8 mouse cellular contexts compared by ENCODE assay signal in the genomic region with DNA sequence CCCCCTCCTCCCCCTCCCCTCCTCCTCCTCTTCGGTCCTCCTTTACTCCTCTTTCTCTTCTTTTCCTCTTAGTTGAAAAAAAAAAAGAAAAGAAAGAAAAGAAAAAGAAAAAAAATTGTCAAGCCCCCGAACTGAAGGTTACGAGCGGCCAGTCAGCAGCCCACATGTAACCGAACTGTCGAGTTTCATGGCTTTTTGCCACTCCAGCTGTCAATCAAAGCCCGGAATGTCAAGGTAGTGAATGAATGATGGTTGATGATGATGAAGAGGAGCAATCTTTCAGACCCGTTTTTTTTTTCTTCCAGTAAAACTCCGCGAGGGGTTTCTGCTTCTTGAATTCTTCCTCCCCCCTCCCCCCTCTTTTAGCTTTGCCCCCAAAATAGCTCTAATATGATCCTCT. TPM values are rescaled to one million over a fixed set of nuclear protein-coding genes. Genes with fewer than 3 reads are reported as not detected.
DNase-seq lines count a peak whose midpoint lies in the region; ATAC-seq and TF ChIP-seq lines count a peak whose summit lies in the region.

No protein-coding gene starts in this region.

- ATAC-seq in forebrain, embryonic 11.5 days (replicated peaks; ENCODE audit: low FRiP score), result no peak
- no peak for ATAC-seq in kidney, embryonic 16.5 days (ENCODE audit: low FRiP score, low TSS enrichment)
- no peak for ATAC-seq in midbrain, embryonic 15.5 days (replicated peaks)

- H3K4me1 ChIP-seq in spleen, adult 2 months (ENCODE audit: control insufficient read depth, insufficient read depth, insufficient read length), result no peaks in the 10 kb centered on the region
- peaks cover 6% of the 10 kb centered on the region for H3K4me1 ChIP-seq in forebrain, embryonic 11.5 days (replicated peaks; ENCODE audit: control insufficient read depth, insufficient read depth, low read length)
- peaks cover 11% of the 10 kb centered on the region; the same call in 1 of the 2 replicates for H3K4me1 ChIP-seq in kidney, embryonic 16.5 days (ENCODE audit: insufficient read depth, low read length)
- H3K4me1 ChIP-seq in midbrain, embryonic 15.5 days, result peaks cover 43% of the 10 kb centered on the region

- H3K36me3 ChIP-seq in spleen, adult 2 months (ENCODE audit: control insufficient read depth, insufficient read depth, low read length), result no peaks in the 10 kb centered on the region
- no peaks in the 10 kb centered on the region for H3K36me3 ChIP-seq in forebrain, embryonic 11.5 days (ENCODE audit: control insufficient read depth, insufficient read depth, low read length)
- H3K36me3 ChIP-seq in kidney, embryonic 16.5 days (ENCODE audit: insufficient read depth, low read length), result no peaks in the 10 kb centered on the region
- no peaks in the 10 kb centered on the region for H3K36me3 ChIP-seq in midbrain, embryonic 15.5 days (replicated peaks)

- H3K4me2 ChIP-seq in forebrain, embryonic 11.5 days (ENCODE audit: low read depth, low read length, severe bottlenecking), result peak overlapping the region; percentile 82
- peak overlapping the region; percentile 78 for H3K4me2 ChIP-seq in kidney, embryonic 16.5 days (replicated peaks; ENCODE audit: low read depth, low read length)
- H3K4me2 ChIP-seq in midbrain, embryonic 15.5 days, result peak overlapping the region; percentile 82

- no peaks in the 10 kb centered on the region for H3K9me3 ChIP-seq in forebrain, embryonic 11.5 days (ENCODE audit: control insufficient read depth, low read length)
- no peaks in the 10 kb centered on the region for H3K9me3 ChIP-seq in kidney, embryonic 16.5 days (ENCODE audit: low read length)
- H3K9me3 ChIP-seq in midbrain, embryonic 15.5 days, result no peaks in the 10 kb centered on the region

- intact Hi-C loops in left cerebral cortex, postnatal 25 days (cut with DNase I), result loop anchor here (10.0 kb wide), 1 partner anchor 480 kb away; a partner anchor contains a TSS

- H3K27ac ChIP-seq in spleen, adult 2 months (ENCODE audit: insufficient read depth, low read length), result no peak overlapping the region
- H3K27ac ChIP-seq in forebrain, embryonic 11.5 days (ENCODE audit: low read depth, low read length), result peak overlapping the region; percentile 96
- H3K27ac ChIP-seq in kidney, embryonic 16.5 days (ENCODE audit: low read length), result peak overlapping the region; percentile 98
- peak overlapping the region; percentile 88 for H3K27ac ChIP-seq in midbrain, embryonic 15.5 days

- peak overlapping the region; percentile 97 for H3K9ac ChIP-seq in forebrain, embryonic 11.5 days (ENCODE audit: low read length)
- peak overlapping the region; percentile 97 for H3K9ac ChIP-seq in kidney, embryonic 16.5 days (replicated peaks; ENCODE audit: low read length)
- peak overlapping the region; percentile 64 for H3K9ac ChIP-seq in midbrain, embryonic 15.5 days

- DNase-seq in spleen, adult 2 months (ENCODE audit: low read depth in 1 of 2, low spot score in 2 of 2), result no peak
- DNase-seq in spleen, postnatal 36 days (ENCODE audit: low spot score in 2 of 2), result no peak
- DNase-seq in forebrain, embryonic 11.5 days (ENCODE audit: low spot score), result no peak
- no peak for DNase-seq in layer of hippocampus, adult 8-10 months (ENCODE audit: low spot score in 2 of 2)
- DNase-seq in urinary bladder, adult 2 months (ENCODE audit: low spot score), result no peak
- DNase-seq in left cerebral cortex, postnatal 25 days (ENCODE audit: low spot score in 2 of 2), result no peak

- peak overlapping the region; percentile 28 for H3K4me3 ChIP-seq in spleen, adult 2 months (ENCODE audit: extremely low read depth, insufficient read depth, insufficient read length)
- H3K4me3 ChIP-seq in forebrain, embryonic 11.5 days (ENCODE audit: low read depth, low read length), result peak overlapping the region; percentile 75
- peak overlapping the region; percentile 83 for H3K4me3 ChIP-seq in kidney, embryonic 16.5 days (ENCODE audit: low read length)
- H3K4me3 ChIP-seq in midbrain, embryonic 15.5 days, result peak overlapping the region; percentile 51

- WGBS in spleen, adult 2 months, result 4% methylated on average over 10 of the region's 10 CpGs
- WGBS in forebrain, embryonic 11.5 days, result under 1% methylated on average over 10 of the region's 10 CpGs
- WGBS in kidney, embryonic 16.5 days, result under 1% methylated on average over 10 of the region's 10 CpGs
- WGBS in midbrain, embryonic 15.5 days, result under 1% methylated on average over 10 of the region's 10 CpGs

- TF ChIP-seq CTCF in spleen, adult 2 months (IDR thresholded peaks at IDR 0.05; ENCODE audit: extremely low read depth, insufficient read depth, insufficient read length, insufficient replicate concordance), result no peak

- peaks cover 19% of the 10 kb centered on the region for H3K27me3 ChIP-seq in spleen, adult 2 months (ENCODE audit: control insufficient read depth, insufficient read depth, low read length)
- no peaks in the 10 kb centered on the region; the same call in 1 of the 2 replicates for H3K27me3 ChIP-seq in forebrain, embryonic 11.5 days (ENCODE audit: control insufficient read depth, insufficient read depth, low read length)
- H3K27me3 ChIP-seq in kidney, embryonic 16.5 days (ENCODE audit: insufficient read depth, low read length), result no peaks in the 10 kb centered on the region
- 0 out of 2 replicates have a peak, but pooled peaks cover 3% of the 10 kb centered on the region for H3K27me3 ChIP-seq in midbrain, embryonic 15.5 days (replicated peaks)

- TF ChIP-seq POLR2A in spleen, adult 2 months (IDR thresholded peaks at IDR 0.05; ENCODE audit: low read depth, low read length), result no peak

RNA-seq across cellular contexts. Expression of a gene that starts 0.6 kb away (rescaled TPM):
- 3.2 and 5.4 TPM in 2 replicates for polyA plus RNA-seq in spleen, adult 2 months (2012; rRNA removed)
- polyA plus RNA-seq in forebrain, embryonic 11.5 days (2014; fragmentation: Nextera tagmentation; extraction: Ambion mirVana), result 75.4 and 77.2 TPM in 2 replicates
- 72.6 and 90.3 TPM in 2 replicates for polyA plus RNA-seq in kidney, embryonic 16.5 days (2015; fragmentation: Nextera tagmentation; extraction: Ambion mirVana)
- polyA plus RNA-seq in midbrain, embryonic 15.5 days (2015; fragmentation: Nextera tagmentation; extraction: Ambion mirVana), result 74.1 and 86.9 TPM in 2 replicates
- total RNA-seq in layer of hippocampus, adult 8-10 months (2022), result 10 to 100 TPM; 43.4 to 69.1 (median 50.4) TPM
- polyA plus RNA-seq in urinary bladder, adult 2 months (2012; rRNA removed), result 40.7 and 60.6 TPM in 2 replicates
- total RNA-seq in left cerebral cortex, postnatal 25 days (2021), result 100 to 1,000 TPM in 1 of 2 experiments, 10 to 100 TPM in 1; 94.3 to 130 TPM

Comparison
In these comparisons a context has a peak if more than half of its experiments do, and no peak if none do; other contexts are left out.
1. H3K4me3 ChIP-seq: peak in every context shown above with its lines; median percentile 83 in kidney, embryonic 16.5 days; 75 in forebrain, embryonic 11.5 days; 51 in midbrain, embryonic 15.5 days; 28 in spleen, adult 2 months.